Mouse (Mus musculus) cortical plate, adult 2 months (tissue): ENCODE measurements around the gene Mrps18a. TPM values are rescaled to one million over a fixed set of nuclear protein-coding genes. Genes with fewer than 3 reads are reported as not detected.
A peak's percentile ranks its signal among the peaks of the same experiment; 100 is the strongest.

Experiments
- H3K27ac ChIP-seq: fragments of 200-500 bp; 2 replicates; pipeline ENCODE4 v1.5.1; 2012; ENCODE audit warnings: low read length, control low read depth, inconsistent platforms; ENCODE audit not compliant: insufficient read depth
- H3K4me1 ChIP-seq: fragments of 200-500 bp; 2 replicates; pipeline ENCODE4 v1.6.1; 2011; ENCODE audit warnings: low read length; ENCODE audit not compliant: control insufficient read depth, insufficient read depth
- H3K4me3 ChIP-seq: fragments of 200-500 bp; 2 replicates; pipeline ENCODE4 v1.5.1; 2011; ENCODE audit warnings: mild to moderate bottlenecking, low read length, control low read depth; ENCODE audit not compliant: insufficient read depth
- CTCF ChIP-seq: fragments of 200-500 bp; IDR thresholded peaks from 2 replicates; pipeline ENCODE4 v1.5.1; 2011; ENCODE audit warnings: mild to moderate bottlenecking, control low read depth, low read length; ENCODE audit not compliant: insufficient read depth; ENCODE audit errors: extremely low read depth
- POLR2A ChIP-seq: fragments of 200-500 bp; IDR thresholded peaks from 2 replicates; pipeline ENCODE4 v1.6.1; 2011; ENCODE audit warnings: mild to moderate bottlenecking, low read length, control low read depth; ENCODE audit not compliant: insufficient read depth; ENCODE audit errors: extremely low read depth
- polyA plus RNA-seq: library from polyadenylated mRNA; depleted of rRNA; stranded (reverse); fragments of >200 nt; gene quantifications from 2 replicates; pipeline ENCODE4 v1.2.3, GENCODE M21; 2012; rRNA removed

Mrps18a gene
- polyA plus RNA-seq, result 107 and 120 TPM in 2 replicates

- TF ChIP-seq POLR2A (peak; percentile 93), CTCF (no peak)
- H3K27ac ChIP-seq, result 0 out of 2 replicates have a peak within 1 kb of the TSS, but pooled peaks have one; percentile 18
- H3K4me3 ChIP-seq, result peak within 1 kb of the TSS; percentile 66
Measured at GRCm38 (mm10) chr17:46110402-46111289, at the start of gene Mrps18a. Mrps18a (plus strand) TSS chr17:46110986.

GRCm38 (mm10) chr17:46063283-46063973 lies 47.4 kb upstream of the Mrps18a start:
- no peak overlapping the region for H3K27ac ChIP-seq
- no peak overlapping the region for H3K4me3 ChIP-seq
- TF ChIP-seq POLR2A (no peak), CTCF (no peak)
- H3K4me1 ChIP-seq, result no peaks in the 10 kb centered on the region

More at GRCm38 (mm10) chr17:46110402-46111289, at the start of gene Mrps18a:
- H3K4me1 ChIP-seq, result no peaks in the 10 kb centered on the region

- no peak for TF ChIP-seq CTCF
- no peak for TF ChIP-seq POLR2A
- Histone ChIP-seq H3K4me3 (no peak overlapping the region), H3K4me1 (no peaks in the 10 kb centered on the region), H3K27ac (no peak overlapping the region)
Measured at GRCm38 (mm10) chr17:46063974-46064312, 46.8 kb upstream of the Mrps18a start.

DNA sequence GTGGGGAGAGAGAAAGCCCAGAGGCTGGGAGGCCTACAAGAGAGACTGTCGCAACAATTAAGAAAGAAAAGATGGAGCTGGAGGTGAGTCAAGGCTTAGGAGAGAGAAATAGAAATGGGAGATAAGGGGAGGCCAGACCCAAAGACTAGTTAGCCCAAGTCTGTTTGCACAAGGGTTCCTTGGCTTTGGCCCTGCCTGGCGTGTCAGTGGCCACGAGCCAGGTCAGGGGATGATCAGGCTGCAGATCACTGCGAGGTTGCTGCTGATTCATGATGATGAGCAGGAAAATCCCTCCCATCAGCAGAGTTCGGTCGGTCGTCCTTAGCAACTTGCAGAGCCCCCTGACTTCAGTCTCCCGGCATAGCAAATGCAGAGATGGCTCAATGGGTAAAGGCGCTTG lies 40.7 kb upstream of the Mrps18a start:
- Histone ChIP-seq H3K4me1 (peaks cover 2% of the 10 kb centered on the region; the same call in 1 of the 2 replicates), H3K4me3 (no peak overlapping the region), H3K27ac (no peak overlapping the region)
- no peak for TF ChIP-seq CTCF
- no peak for TF ChIP-seq POLR2A

- Histone ChIP-seq H3K27ac (no peak overlapping the region), H3K4me1 (peaks cover 2% of the 10 kb centered on the region; the same call in 1 of the 2 replicates), H3K4me3 (no peak overlapping the region)
- no peak for TF ChIP-seq CTCF
- no peak for TF ChIP-seq POLR2A
Measured at GRCm38 (mm10) chr17:46071531-46071930, 39.3 kb upstream of the Mrps18a start.

GRCm38 (mm10) chr17:46073730-46074301 lies 37.0 kb upstream of the Mrps18a start:
- TF ChIP-seq CTCF (no peak), POLR2A (no peak)
- Histone ChIP-seq H3K27ac (no peak overlapping the region), H3K4me3 (no peak overlapping the region), H3K4me1 (peaks cover 2% of the 10 kb centered on the region; the same call in 1 of the 2 replicates)

GRCm38 (mm10) chr17:46074398-46075115 lies 36.2 kb upstream of the Mrps18a start:
- H3K4me1 ChIP-seq, result peaks cover 2% of the 10 kb centered on the region; the same call in 1 of the 2 replicates
- H3K27ac ChIP-seq, result no peak overlapping the region
- H3K4me3 ChIP-seq, result no peak overlapping the region
- TF ChIP-seq CTCF, result no peak

GRCm38 (mm10) chr17:46075116-46075485 lies 35.7 kb upstream of the Mrps18a start:
- H3K27ac ChIP-seq, result no peak overlapping the region
- peaks cover 2% of the 10 kb centered on the region; the same call in 1 of the 2 replicates for H3K4me1 ChIP-seq
- TF ChIP-seq CTCF, result 0 out of 2 replicates have a peak, but pooled peaks have one; percentile 22
- TF ChIP-seq POLR2A, result no peak
- H3K4me3 ChIP-seq, result no peak overlapping the region
